Comparison of ENCODE assay signal across 23 mouse cellular contexts in genomic region chr10:85003190-85004026, GRCm38 (mm10).
DNase-seq lines count a peak whose midpoint lies in the region; ATAC-seq and TF ChIP-seq lines count a peak whose summit lies in the region.
"Had no signal": no experiment of that assay in that cellular context is flagged by ENCODE, and none has a peak within 500 bp of the region (broad histone marks: within the 10 kb centered on the region; RNA-seq: fewer than 3 reads in every experiment).

No protein-coding gene starts in this region.

- no peaks in the 10 kb centered on the region for H3K9me3 ChIP-seq in midbrain, embryonic 11.5 days (ENCODE audit: control insufficient read depth, low read length)
- no peaks in the 10 kb centered on the region for H3K9me3 ChIP-seq in midbrain, embryonic 10.5 days (replicated peaks)
- H3K9me3 ChIP-seq: embryonic facial prominence, embryonic 12.5 days; heart, embryonic 15.5 days; hindbrain, embryonic 15.5 days; intestine, embryonic 15.5 days; kidney, embryonic 15.5 days; limb, embryonic 12.5 days; liver, embryonic 13.5 days; lung, embryonic 15.5 days; stomach, embryonic 15.5 days had no signal

- no peak for TF ChIP-seq CTCF in bone marrow, adult 2 months (IDR thresholded peaks at IDR 0.05; ENCODE audit: control insufficient read depth, insufficient read depth, low read length)

- H3K79me2 ChIP-seq in macrophage (ENCODE audit: inconsistent target) = no peaks in the 10 kb centered on the region

- ATAC-seq in midbrain, embryonic 11.5 days (ENCODE audit: low FRiP score) = no peak
- ATAC-seq: forebrain, postnatal 0 days; intestine, embryonic 15.5 days; midbrain, embryonic 16.5 days had no signal

- no peak overlapping the region for H3K9ac ChIP-seq in midbrain, embryonic 11.5 days (ENCODE audit: low read length)
- H3K9ac ChIP-seq: embryonic facial prominence, embryonic 12.5 days; forebrain, postnatal 0 days; heart, embryonic 15.5 days; hindbrain, embryonic 15.5 days; intestine, embryonic 15.5 days; kidney, embryonic 15.5 days; limb, embryonic 12.5 days; liver, embryonic 13.5 days; lung, embryonic 15.5 days; stomach, embryonic 15.5 days had no signal

- 92% methylated on average over 7 of the region's 7 CpGs for WGBS in midbrain, embryonic 11.5 days
- WGBS in midbrain, embryonic 10.5 days = 93% methylated on average over 7 of the region's 7 CpGs
- 65% methylated on average over 7 of the region's 7 CpGs for WGBS in bone marrow, adult 2 months
- 52% methylated on average over 7 of the region's 7 CpGs for WGBS in macrophage (ENCODE audit: missing documents)

- no peaks in the 10 kb centered on the region for H3K4me1 ChIP-seq in midbrain, embryonic 11.5 days (ENCODE audit: control insufficient read depth, insufficient read depth, low read length)
- H3K4me1 ChIP-seq in midbrain, embryonic 10.5 days = peaks cover 14% of the 10 kb centered on the region
- peaks cover 10% of the 10 kb centered on the region; the same call in 1 of the 2 replicates for H3K4me1 ChIP-seq in bone marrow, adult 2 months (ENCODE audit: control insufficient read depth, insufficient read depth, low read length)
- H3K4me1 ChIP-seq: embryonic facial prominence, embryonic 12.5 days; intestine, embryonic 15.5 days; kidney, embryonic 15.5 days; lung, embryonic 15.5 days; stomach, embryonic 15.5 days had no signal

- no peak overlapping the region for H3K27ac ChIP-seq in midbrain, embryonic 11.5 days (ENCODE audit: low read depth, low read length)
- no peak overlapping the region for H3K27ac ChIP-seq in midbrain, embryonic 10.5 days (replicated peaks)
- 0 out of 2 replicates have a peak overlapping the region, but pooled peaks have one; percentile 45 for H3K27ac ChIP-seq in bone marrow, adult 2 months (ENCODE audit: control insufficient read depth, insufficient read depth, low read depth, low read length, poor library complexity)
- H3K27ac ChIP-seq in macrophage = peak overlapping the region; percentile 82
- H3K27ac ChIP-seq: embryonic facial prominence, embryonic 12.5 days; hindbrain, embryonic 15.5 days; intestine, embryonic 15.5 days; kidney, embryonic 15.5 days; limb, embryonic 12.5 days; liver, embryonic 13.5 days; lung, embryonic 15.5 days; stomach, embryonic 15.5 days had no signal

- no peaks in the 10 kb centered on the region for H3K36me3 ChIP-seq in midbrain, embryonic 11.5 days (ENCODE audit: control insufficient read depth, insufficient read depth, low read length)
- H3K36me3 ChIP-seq in midbrain, embryonic 10.5 days = peaks cover 25% of the 10 kb centered on the region
- no peaks in the 10 kb centered on the region for H3K36me3 ChIP-seq in macrophage (ENCODE audit: inconsistent target)
- H3K36me3 ChIP-seq: heart, embryonic 15.5 days; intestine, embryonic 15.5 days; stomach, embryonic 15.5 days had no signal

- no peak overlapping the region for H3K4me3 ChIP-seq in midbrain, embryonic 11.5 days (ENCODE audit: low read depth, low read length)
- H3K4me3 ChIP-seq in midbrain, embryonic 10.5 days = no peak overlapping the region
- no peak overlapping the region for H3K4me3 ChIP-seq in bone marrow, adult 2 months (replicated peaks; ENCODE audit: control insufficient read depth, low read depth, low read length)
- no peak overlapping the region for H3K4me3 ChIP-seq in macrophage (ENCODE audit: inconsistent target)
- H3K4me3 ChIP-seq: embryonic facial prominence, embryonic 12.5 days; heart, embryonic 15.5 days; hindbrain, embryonic 15.5 days; intestine, embryonic 15.5 days; kidney, embryonic 15.5 days; limb, embryonic 12.5 days; liver, embryonic 13.5 days; lung, embryonic 15.5 days; stomach, embryonic 15.5 days had no signal

- no peaks in the 10 kb centered on the region for H3K27me3 ChIP-seq in midbrain, embryonic 11.5 days (ENCODE audit: control insufficient read depth, insufficient read depth, low read length)
- H3K27me3 ChIP-seq in midbrain, embryonic 10.5 days (ENCODE audit: low read depth, poor library complexity, severe bottlenecking) = no peaks in the 10 kb centered on the region
- H3K27me3 ChIP-seq: embryonic facial prominence, embryonic 12.5 days; heart, embryonic 15.5 days; hindbrain, embryonic 15.5 days; intestine, embryonic 15.5 days; kidney, embryonic 15.5 days; limb, embryonic 12.5 days; liver, embryonic 13.5 days; lung, embryonic 15.5 days; stomach, embryonic 15.5 days had no signal

- H3K4me2 ChIP-seq in midbrain, embryonic 11.5 days = no peak overlapping the region
- H3K4me2 ChIP-seq: embryonic facial prominence, embryonic 12.5 days; heart, embryonic 15.5 days; hindbrain, embryonic 15.5 days; intestine, embryonic 15.5 days; kidney, embryonic 15.5 days; limb, embryonic 12.5 days; liver, embryonic 13.5 days; lung, embryonic 15.5 days; stomach, embryonic 15.5 days had no signal

- no peak for TF ChIP-seq POLR2A in bone marrow, adult 2 months (IDR thresholded peaks at IDR 0.05; ENCODE audit: borderline replicate concordance, control insufficient read depth, low read depth, low read length)

- DNase-seq in midbrain, embryonic 11.5 days (ENCODE audit: low spot score, missing footprints) = peak; percentile 33
- DNase-seq in midbrain, embryonic 10.5 days (ENCODE audit: low spot score) = no peak
- no peak for DNase-seq in layer of hippocampus, adult 18-20 months (ENCODE audit: low spot score in 2 of 2)
- no peak for DNase-seq in kidney, adult 11 months
- no peak for DNase-seq in right cerebral cortex, adult 18-20 months
- DNase-seq: adrenal gland, postnatal 25 days; cerebellum, adult 2 months; forebrain, postnatal 0 days; heart, postnatal 4 days; kidney, postnatal 4 days; liver, embryonic 13.5 days; thymus, adult 18-20 months had no signal

Comparison
In these comparisons a context has a peak if more than half of its experiments do, and no peak if none do; other contexts are left out.
1. H3K27ac ChIP-seq: peak in bone marrow, adult 2 months (single experiment) and macrophage (single experiment); none in midbrain, embryonic 11.5 days (single experiment) and midbrain, embryonic 10.5 days (single experiment).